Mouse (Mus musculus): Measurements from ENCODE around the gene Zcwpw1.

DNA sequence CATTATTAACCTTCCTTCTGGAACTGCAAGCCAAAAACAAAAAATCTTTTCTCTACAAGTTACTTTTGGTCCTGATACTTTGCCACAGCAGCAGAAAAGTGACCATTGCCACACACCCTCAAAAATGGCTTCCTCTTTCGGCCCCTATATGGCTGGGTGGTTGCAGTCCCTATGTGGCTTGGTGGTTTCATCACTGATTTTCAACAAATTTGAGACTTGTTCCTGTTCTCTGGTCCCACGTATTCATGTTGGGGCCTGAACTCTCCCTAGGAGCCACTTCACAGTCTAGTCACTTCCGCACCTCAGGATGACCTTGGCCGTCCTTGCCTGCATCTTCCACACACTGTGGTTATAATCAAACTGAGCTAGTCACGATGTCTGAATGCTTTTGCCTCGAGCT is 41.1 kb downstream of the Zcwpw1 start:
- TF ChIP-seq MYOD1 (IDR thresholded peaks at IDR 0.05; ENCODE audit: control insufficient read depth in 1 of 3, insufficient read length in 2 of 3, low read depth in 2 of 3) (no peak), E2F4 (IDR thresholded peaks at IDR 0.05; ENCODE audit: insufficient read depth) (no peak), POLR2A (IDR thresholded peaks at IDR 0.05; ENCODE audit: insufficient read length, low read depth) (no peak), MYOG (IDR thresholded peaks at IDR 0.05; ENCODE audit: control insufficient read depth in 1 of 3, insufficient read depth in 1 of 3, insufficient read length in 2 of 3, low read depth in 2 of 3) (no peak)
